Mouse (Mus musculus) right cerebral cortex, adult 18-20 months (tissue): ENCODE data around the gene Cwc27.
A peak's percentile ranks its signal among the peaks of the same experiment; 100 is the strongest.

Experiments
- DNase-seq: peaks from one replicate; pipeline ENCODE4 v3.0.0; 2022; ENCODE audit warnings: mixed read lengths

Gene Cwc27

DNA sequence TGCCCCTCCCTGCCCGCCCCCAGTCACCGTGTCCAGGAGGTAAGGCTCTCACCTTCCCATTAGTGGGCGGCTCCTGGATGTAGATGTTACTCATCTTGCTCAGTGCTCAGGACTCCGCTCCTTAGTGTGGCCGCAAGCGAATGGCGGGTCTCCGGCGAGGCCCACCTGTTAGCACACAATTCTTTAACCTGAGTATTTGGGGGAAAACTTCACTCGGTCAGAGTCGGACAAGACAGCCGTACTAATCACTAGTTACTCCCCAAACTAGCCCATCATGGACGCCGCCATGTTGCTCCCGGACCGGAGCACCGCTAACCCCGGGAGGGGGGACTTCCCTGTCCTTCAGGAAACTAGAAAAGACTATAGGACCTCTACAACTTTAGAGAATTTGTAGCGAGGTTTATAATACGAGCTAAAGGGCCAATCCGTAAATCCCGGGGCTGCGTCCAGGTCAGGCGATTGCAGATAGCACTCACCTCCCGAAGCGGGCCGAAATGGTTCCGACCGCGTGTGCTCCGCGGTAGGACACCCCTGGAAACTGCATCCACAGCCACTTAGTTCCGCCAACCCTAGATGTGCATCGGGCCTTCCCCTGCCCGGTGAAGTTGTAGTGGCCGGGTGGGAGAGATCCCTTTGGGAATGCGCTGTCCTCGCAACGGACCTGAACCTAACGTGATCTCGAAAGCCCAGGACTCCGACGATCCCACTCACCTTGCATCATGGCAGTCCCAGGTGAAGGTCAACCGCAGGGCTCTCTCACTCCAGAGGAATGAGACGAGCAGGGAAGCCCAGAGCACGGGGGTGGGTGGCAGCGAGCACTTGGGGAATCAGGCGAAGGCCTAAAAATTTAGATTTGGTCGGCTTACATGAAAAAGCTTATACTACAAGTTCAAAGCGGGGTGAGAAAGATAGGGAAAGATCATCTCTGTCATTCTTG, at the start of gene Cwc27:
Gene Cwc27, minus strand, starts transcription at position 508 of the 937 bp plus-strand sequence.
- peak; percentile 81 for DNase-seq

DNA sequence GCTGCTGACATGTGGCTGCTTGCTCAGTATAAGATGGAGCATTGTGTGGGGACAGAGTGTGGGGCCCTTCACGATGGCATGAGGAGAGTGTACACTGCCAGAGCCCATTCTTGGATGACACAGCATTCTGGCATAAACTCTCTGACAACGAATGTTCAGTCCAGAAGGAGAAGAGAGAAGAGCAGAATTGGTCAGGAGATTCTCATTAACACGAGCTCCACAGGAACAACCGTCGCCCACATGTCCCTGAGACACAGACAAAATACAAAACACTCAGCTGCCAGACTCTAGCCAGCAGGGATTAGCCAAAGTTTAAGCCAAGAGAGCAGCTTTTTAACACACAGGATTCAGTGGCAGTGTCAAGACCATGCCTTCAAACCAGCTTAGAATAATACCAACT, 49.8 kb upstream of the Cwc27 start:
- no peak for DNase-seq

DNA sequence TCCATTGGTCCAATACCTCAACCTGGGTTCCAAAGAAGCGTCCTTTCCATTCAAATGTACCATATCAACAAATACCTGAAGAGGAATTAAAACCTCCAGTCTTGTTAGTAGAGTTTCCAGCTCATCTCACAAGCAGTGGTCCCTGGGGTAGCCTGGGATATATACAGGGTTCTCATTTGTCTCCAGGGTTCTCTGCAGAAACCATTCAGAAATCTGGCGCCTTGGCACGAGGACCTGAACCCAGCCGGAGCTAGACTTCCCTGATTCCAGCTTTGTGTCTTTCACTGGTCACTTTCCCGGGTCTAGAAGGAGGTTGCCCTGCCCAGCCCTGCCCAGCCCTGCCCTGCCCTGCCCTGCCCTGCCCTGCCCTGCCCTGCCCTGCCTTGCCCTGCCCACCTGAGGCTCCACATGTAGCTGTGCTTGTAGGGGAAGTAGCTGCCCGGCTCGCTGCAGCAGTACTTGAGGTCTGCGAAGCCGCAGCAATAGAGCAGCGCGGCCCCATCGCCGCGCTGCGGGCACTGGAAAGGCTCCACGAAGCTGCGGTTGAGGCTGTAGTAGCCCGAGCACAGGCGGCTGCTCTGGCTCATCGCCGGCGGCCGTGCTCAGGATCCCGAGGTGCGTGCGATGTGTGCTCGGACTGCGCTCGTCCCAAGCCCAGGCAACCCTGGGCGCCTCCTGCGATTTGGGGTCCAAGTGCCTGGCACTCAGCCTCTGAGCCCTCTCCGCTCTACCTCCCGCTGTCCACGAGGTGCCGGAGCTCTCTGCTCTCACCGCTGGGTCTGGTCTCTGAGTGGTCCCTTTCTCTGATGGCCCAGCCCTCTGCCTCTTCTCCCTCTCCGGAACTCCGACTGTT, 46.4 kb upstream of the Cwc27 start, which contains the start of gene Shisal2b:
Gene Shisal2b, minus strand, starts transcription at position 767 of the 853 bp plus-strand sequence.
- DNase-seq = peak; percentile 14

DNA sequence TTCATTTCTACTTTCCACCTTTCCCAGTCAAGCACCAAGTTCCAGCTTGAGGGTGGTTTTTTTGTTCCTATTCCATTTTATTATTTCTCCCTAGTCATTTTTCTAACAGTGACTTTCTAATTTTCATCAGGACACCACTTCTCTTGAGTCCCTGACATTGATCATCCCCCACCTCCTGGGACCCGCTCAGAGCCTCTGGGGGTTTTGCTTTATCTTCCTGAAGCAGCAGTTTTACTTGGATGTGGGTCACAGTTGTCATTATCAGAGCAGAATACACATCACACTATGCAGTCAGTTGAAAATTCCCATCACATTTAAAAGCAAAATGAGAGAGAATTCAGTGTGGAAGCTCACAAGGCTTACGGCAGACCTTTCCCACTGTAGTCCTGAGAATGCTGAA, 36.7 kb upstream of the Cwc27 start:
- no peak for DNase-seq

DNA sequence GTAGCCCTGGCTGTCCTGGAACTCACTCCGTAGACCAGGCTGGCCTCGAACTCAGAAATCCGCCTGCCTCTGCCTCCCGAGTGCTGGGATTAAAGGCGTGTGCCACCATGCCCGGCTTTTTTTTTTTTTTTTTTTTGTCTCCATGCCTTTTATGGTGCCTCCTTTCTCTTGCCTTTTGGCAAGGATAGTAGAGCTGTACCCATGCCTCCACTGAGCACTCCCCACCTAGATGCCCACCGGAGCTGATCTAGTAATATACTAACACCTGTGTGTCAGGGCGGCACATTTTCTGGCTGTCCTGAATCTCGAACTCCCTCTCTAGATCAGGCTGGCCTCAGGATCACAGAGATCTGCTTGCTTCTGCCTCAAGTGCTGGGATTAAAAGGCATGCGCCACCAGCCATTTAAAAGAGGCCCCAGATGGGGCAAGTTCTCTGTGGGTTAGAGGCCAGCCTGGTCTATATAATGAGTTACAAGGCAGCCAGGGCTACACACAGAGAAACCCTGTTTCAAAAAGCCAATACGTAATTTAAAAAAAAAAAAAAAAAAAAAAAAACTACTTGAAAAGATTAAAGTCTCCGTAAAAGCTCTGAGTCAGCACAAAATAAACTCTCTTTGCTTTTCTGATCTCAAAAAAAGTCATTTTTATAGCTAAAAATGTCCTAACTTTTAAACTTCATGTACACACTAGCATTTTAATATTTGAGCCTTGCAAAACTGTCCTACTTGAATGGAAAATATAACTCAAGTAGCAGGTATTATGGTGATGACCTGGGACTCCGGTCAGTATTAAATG, 26.6 kb upstream of the Cwc27 start:
- DNase-seq = no peak

DNA sequence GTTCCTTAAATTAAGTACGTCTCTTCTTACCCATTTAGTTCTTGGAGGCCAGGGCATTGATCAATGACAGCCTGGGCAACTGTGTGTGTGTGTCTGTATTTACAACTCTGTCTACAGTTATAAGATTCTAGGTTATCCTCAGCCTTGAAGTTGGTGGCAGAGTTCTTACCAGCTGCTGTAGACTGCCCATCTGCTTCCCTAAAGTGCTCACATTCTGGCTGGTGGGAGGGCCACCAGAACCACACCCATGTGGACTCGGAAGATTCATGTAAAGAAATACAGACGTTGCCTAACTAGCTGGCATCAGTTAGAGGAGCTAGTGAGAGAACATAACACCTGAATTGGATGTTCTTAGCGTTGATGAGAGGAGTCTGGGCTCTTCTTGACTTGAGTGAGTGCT, 25.0 kb upstream of the Cwc27 start:
- DNase-seq = no peak

DNA sequence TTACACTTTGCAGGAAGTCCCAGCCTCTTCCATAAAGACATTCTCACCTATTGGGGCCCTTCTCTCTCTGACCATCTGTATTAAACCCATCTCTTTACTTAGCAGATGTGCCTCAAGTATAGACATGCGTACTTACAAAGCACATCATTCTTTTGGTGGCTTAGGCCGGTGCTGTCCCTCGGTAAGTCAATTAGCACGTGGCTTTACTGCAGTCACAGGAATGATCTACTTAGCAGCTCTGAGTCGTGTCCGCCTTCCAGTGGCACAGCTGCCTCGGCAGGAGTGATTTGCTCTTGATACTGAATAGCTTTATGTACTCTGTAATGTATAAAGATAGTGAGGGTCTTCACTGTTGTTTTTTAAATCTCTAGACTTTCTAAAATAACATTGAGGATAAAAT, 20.7 kb upstream of the Cwc27 start:
- no peak for DNase-seq

DNA sequence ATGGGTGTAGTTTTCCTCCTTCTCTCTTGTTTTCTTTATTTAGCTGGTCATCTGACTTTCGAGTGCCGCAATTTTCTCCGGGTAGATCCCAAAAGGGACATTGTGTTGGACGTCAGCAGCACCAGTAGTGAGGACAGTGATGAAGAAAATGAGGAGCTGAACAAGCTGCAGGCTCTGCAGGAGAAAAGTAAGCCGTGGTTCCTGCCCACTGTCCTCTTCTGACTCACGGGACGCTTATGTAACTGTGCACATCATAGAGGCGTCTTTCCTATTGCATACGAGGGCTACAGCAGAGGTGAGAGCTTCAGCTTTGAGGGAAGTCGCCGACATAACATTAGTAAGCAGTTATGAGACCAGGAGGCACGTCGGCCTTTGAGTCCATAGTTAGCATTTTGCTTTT, 15.9 kb upstream of the Cwc27 start:
- DNase-seq = peak; percentile 26

DNA sequence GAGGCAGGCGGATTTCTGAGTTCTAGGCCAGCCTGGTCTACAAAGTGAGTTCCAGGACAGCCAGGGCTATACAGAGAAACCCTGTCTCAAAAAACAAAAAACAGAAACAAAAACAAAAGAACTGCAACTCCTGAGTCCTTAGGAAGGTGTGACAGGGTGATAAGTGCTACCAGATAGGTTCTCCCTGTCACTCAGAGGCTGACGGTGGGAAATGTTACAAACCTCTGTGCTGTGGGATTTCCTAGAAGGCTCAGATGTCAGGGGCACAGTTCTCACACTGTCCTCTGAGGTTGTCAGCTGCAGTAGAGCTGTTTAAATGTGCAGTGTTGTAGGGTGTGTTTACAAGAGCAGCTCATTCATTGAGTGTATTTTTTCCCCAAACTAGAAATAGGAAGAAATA, 8.5 kb upstream of the Cwc27 start:
- no peak for DNase-seq

DNA sequence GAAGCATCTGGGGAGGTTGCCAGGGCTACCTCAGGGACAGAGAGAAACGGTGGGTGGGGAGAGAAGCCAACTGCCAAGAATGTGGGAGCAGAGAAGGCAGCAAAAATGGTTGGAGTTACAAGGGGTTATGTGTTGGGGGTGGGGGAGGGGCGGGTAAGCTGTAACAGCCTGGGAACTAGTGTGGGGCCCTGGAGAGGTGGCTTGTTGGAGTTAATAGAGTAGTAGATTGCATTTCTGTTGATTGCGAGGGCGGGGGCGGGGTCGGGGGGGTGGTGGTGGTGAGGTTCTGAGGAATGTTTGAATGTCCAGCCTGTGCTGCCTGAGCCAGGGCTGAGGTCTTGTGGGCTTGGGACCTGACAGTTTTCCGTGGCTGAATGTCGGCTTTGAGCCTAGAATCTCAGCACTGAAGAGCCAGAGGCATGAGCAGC, 5.5 kb upstream of the Cwc27 start:
- DNase-seq = no peak

DNA sequence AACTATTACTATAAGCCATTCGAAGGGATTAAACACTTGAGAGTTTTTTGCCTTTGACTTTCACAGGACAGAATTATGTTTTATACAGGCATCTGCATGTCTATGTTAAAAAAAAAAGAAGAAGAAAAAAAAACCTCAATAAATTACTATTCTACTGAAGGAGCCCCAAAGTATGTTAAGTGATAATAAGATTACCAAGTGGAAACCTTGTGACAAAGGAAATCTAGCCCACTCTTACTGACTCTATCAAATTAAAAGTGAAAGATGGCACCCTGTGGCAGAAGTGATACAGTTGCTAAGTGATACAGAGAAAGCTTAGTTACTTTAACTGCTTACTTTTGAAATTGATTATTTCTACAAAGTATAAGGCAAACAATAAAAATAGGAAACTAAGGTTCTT, 5.0 kb upstream of the Cwc27 start:
- no peak for DNase-seq

DNA sequence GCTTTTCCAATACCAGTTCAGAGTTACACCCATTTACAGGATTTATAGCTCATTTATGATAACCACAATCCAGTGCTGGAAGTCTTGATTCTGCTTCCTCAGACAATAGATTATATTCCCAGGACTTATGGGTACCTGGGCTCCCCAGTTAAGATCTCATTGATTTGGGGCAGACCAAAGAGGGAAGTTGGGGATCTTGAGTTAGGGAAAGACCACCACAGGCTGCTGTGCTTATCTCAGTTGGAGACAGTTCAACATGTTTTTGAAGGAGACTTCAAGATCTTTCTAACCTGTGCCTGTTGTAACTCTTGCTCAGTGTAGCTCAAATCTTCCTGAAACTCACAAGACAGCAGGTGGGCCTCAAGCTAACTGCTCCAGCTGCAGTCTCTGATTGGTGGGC, 4.2 kb upstream of the Cwc27 start:
- no peak for DNase-seq

DNA sequence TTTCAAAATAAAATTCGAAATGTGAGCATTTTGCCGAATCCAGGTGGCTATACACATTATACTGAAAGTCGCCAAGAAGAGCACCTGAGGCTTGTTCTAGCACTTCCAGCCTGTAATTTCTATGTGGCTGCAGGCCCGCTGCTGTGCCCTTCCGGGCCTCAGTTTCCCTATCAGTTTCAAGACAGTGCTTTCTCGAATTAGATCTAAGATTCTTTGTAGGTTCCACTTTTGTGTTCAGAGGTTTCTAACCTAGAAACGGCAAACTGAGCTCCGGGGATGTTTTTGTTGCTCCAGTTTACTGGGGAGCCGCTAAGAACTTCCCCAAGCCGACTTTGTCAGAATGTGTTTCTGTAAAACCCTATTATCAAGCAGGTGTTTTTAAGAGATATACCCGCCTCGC, 754 bp upstream of the Cwc27 start:
- DNase-seq = no peak

DNA sequence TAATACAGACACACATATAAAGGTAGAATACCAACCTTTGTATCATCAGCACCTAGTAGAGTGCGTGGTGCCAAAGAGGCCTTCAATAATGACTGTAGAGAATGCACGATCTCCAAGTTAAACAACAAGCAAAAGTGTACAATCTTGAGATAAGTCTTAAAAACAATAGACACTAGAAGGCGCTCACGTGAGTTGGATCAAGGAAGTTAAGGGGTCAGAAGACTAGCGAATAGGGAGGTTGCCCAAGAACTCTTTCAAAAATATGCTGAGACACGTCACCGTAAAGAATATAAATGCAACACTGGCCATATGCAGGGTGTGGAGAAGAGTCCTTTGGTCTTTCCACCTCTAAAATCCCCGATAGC, 690 bp downstream of the Cwc27 start:
- no peak for DNase-seq

DNA sequence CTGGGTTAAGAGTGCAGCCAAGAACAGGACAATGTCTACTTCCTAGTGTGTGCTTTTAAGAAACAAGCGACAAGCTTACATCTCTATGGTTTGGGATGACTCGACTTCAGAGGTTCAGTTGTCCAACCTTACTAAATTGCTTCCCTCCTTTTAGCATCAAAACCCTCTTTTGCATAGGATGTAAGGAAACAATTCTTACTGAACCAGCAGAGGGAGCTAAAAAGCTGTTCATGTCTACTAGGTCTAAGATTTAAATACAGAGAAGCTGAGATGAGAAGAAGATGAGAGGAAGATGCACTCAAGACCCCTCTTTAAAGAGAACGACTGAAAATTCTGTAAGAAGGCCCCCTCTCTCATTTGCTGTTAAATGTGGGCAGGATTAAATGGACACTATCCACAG, 11.3 kb downstream of the Cwc27 start:
- DNase-seq = peak; percentile 6

DNA sequence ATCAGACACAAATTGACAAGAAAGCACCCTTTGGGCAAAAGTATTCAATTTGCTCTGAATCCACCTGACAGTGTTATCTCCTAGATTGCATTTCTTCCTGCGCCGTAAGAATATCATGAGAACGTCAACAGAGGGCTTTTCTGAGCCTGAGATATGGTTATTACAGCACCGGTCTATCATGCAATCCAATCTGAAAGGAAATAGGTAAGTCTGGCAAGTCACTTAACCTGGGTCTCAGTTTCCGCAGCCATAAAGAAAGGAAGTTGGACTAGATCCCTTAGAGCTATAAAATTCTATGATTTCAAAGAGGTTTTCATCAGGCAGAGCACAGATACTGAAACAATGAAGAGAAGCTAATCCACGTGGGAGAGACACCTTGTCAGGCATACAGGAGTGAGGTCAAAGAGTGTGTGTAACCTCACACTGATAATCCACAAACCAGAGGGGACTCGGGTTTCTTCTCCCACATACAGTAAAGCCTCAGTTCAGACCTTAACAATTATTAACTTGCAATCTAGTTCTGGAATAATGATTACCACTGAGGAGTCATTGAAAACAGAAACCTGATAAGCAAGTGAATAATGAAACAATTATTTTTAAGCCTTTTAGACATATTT, 17.3 kb downstream of the Cwc27 start:
- no peak for DNase-seq

DNA sequence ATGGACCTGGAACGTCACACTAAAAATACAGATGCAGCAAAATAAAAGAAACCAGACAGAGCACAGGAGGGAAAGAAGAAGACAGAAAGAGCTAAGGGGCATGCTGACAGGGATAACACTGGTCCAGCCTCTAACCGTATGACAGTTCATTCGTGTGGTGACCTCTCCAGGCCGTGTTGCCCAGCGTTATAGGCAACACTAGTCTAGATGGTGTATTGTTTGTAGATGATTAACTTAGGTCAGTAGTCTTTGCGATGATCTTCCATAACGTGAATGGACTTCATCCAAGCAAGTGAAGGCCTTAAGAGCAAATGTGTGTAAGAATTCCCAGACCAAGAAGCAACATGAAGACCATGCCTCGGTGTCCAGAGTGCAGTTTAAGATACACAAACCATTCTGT, 17.9 kb downstream of the Cwc27 start:
- no peak for DNase-seq

DNA sequence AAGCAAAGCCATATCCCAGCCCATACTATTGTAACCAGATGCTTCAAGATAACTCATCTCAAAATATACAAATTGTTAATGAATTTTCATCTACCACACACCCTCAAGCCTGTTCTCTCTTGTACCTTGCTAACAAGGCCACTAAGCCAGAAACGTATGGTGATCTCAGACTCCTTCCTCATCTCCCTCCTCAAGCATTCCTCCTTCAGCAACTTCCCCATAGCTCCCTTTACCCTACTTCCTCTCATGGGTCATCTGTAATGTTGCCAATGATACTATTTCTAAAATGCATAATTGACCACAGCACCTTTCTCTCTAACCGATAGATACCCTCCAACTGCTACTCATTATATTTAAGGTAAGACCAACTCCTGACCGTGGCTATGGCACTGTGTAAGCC, 22.5 kb downstream of the Cwc27 start:
- DNase-seq = no peak

DNA sequence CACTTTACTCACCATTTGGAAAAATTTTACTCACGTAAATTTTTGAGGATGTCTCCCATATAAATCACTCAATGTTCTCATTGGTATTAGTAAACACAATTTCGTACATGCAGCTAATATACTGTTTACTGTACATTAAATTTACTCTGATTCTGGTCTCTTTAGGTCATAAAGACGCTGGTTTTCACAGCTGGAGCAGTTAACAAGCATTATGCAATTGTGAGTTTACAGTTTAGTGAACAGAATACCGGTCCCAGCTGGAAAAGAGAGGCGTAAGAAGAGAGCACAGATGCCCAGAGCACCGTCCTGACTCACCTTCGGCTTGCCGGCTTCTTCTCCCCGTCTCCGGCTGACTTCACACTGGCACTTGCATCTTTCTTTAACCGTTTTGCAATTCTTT, 24.8 kb downstream of the Cwc27 start, which contains the start of gene Srek1ip1:
Gene Srek1ip1, plus strand, starts transcription at position 301 of the 400 bp plus-strand sequence.
- no peak for DNase-seq

DNA sequence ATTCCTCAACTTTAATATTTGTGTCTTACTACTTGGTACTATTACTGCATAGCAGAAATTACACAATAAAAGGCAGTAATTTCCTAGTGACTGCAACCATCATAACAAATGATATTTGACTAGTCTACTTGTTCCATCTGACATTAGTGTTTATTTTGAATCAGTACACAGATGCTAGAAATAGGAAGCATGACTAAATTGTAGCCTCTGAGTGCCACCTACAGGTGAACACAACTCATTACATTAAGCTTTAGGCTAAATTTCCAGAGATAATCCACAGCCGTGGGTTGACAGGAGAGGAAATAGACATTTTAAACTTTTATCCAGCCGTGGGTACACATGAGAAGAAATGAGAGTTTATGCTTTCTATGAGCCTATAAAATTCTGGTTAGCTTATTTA, 27.3 kb downstream of the Cwc27 start:
- DNase-seq = peak; percentile 31

DNA sequence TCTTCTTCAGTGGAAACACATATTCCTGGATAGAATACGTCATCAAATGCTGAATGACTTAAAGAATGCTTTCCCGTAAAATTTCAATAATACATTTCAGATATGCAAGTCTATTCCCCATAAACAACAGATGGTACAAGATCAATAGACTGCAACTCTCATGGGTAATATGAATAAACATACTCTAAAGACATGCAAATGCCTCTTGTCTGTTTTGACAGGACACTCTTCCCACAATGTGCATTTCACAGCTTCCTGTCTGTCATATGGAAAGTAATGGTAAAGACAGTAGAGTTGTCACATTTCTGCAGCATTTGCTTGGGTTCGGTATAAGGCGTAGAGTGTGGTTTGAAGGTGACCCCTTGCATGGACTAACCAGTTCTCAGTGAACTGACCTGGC, 29.7 kb downstream of the Cwc27 start:
- DNase-seq = no peak

DNA sequence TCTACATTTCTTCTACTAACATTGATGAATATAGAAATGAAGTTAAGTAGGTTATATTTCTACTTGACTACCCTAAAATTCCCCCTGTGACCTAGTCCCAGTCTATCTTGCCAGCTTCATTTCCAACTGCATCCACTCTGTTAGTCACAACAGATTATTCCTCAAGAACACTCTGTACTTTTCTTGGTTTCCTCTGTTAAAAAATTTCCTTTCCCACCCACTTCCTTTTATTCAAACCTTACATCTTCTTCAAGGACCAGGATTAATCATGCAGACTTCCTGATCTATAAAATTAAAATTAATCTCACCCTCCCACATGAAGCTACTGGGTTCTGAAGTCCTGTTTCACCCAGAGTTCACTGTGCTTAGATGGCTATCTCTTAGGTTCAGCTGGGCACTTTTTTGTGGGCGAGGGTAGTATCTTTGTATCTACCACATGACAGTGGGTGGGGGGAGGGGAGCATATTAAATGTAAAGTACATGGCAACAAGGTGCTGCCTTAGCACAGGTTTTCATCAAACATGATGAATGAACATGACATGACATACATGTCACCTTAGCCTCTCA, 37.8 kb downstream of the Cwc27 start:
- DNase-seq = no peak
